Mouse (Mus musculus): ENCODE results near the gene Dbn1.

The Dbn1 gene

GRCm38 (mm10) chr13:55510668-55511491 is 23.0 kb upstream of the Dbn1 start:
- no peak for DNase-seq (ENCODE audit: low read depth)

GRCm38 (mm10) chr13:55510332-55510667 is 22.4 kb upstream of the Dbn1 start:
- DNase-seq (ENCODE audit: low read depth), result no peak

- DNase-seq (ENCODE audit: low read depth), result no peak
Observed at GRCm38 (mm10) chr13:55508531-55508930, 20.6 kb upstream of the Dbn1 start.

- no peak for DNase-seq (ENCODE audit: low read depth)
Observed at GRCm38 (mm10) chr13:55507877-55508276, 20.0 kb upstream of the Dbn1 start.

- no peak for DNase-seq (ENCODE audit: low read depth)
Observed at GRCm38 (mm10) chr13:55506697-55507096, 18.8 kb upstream of the Dbn1 start.

- no peak for DNase-seq (ENCODE audit: low read depth)
Observed at GRCm38 (mm10) chr13:55505810-55506209, 17.9 kb upstream of the Dbn1 start.

- no peak for DNase-seq (ENCODE audit: low read depth)
Observed at GRCm38 (mm10) chr13:55504390-55504789, 16.5 kb upstream of the Dbn1 start.

GRCm38 (mm10) chr13:55502405-55502804 is 14.5 kb upstream of the Dbn1 start:
- DNase-seq (ENCODE audit: low read depth), result no peak

- DNase-seq (ENCODE audit: low read depth), result no peak
Observed at GRCm38 (mm10) chr13:55500575-55500974, 12.7 kb upstream of the Dbn1 start.

GRCm38 (mm10) chr13:55498906-55499305 is 11.0 kb upstream of the Dbn1 start:
- no peak for DNase-seq (ENCODE audit: low read depth)

- DNase-seq (ENCODE audit: low read depth), result no peak
Observed at GRCm38 (mm10) chr13:55496661-55497060, 8.8 kb upstream of the Dbn1 start.

- DNase-seq (ENCODE audit: low read depth), result no peak
Observed at GRCm38 (mm10) chr13:55495702-55496101, 7.8 kb upstream of the Dbn1 start.

- DNase-seq (ENCODE audit: low read depth), result no peak
Observed at GRCm38 (mm10) chr13:55494883-55495621, 7.1 kb upstream of the Dbn1 start.

GRCm38 (mm10) chr13:55494257-55494656 is 6.3 kb upstream of the Dbn1 start:
- no peak for DNase-seq (ENCODE audit: low read depth)

GRCm38 (mm10) chr13:55486916-55487577 is 864 bp downstream of the Dbn1 start:
- peak; percentile 48 for DNase-seq (ENCODE audit: low read depth)

- DNase-seq (ENCODE audit: low read depth), result no peak
Observed at GRCm38 (mm10) chr13:55486029-55486794, 1.7 kb downstream of the Dbn1 start.

- no peak for DNase-seq (ENCODE audit: low read depth)
Observed at GRCm38 (mm10) chr13:55484520-55485088, 3.3 kb downstream of the Dbn1 start.

GRCm38 (mm10) chr13:55483593-55483992 is 4.3 kb downstream of the Dbn1 start:
- no peak for DNase-seq (ENCODE audit: low read depth)

- DNase-seq (ENCODE audit: low read depth), result no peak
Observed at GRCm38 (mm10) chr13:55483071-55483470, 4.8 kb downstream of the Dbn1 start.

- DNase-seq (ENCODE audit: low read depth), result no peak
Observed at GRCm38 (mm10) chr13:55482542-55482941, 5.4 kb downstream of the Dbn1 start.

GRCm38 (mm10) chr13:55479929-55480328 is 8.0 kb downstream of the Dbn1 start:
- DNase-seq (ENCODE audit: low read depth), result no peak

- no peak for DNase-seq (ENCODE audit: low read depth)
Observed at GRCm38 (mm10) chr13:55479008-55479407, 8.9 kb downstream of the Dbn1 start.
